Mouse (Mus musculus) liver, postnatal 0 days (tissue): Measurements from ENCODE around the gene Gak.

Experiments used
- CTCF ChIP-seq: sonication (generic); IDR thresholded peaks from 2 replicates; pipeline ENCODE4 v1.5.1; 2016; ENCODE audit warnings: antibody characterized with exemption, low read depth
- EP300 ChIP-seq: IDR thresholded peaks from 2 replicates; pipeline ENCODE4 v1.6.1; 2016; ENCODE audit warnings: antibody characterized with exemption, low read depth, mild to moderate bottlenecking

DNA sequence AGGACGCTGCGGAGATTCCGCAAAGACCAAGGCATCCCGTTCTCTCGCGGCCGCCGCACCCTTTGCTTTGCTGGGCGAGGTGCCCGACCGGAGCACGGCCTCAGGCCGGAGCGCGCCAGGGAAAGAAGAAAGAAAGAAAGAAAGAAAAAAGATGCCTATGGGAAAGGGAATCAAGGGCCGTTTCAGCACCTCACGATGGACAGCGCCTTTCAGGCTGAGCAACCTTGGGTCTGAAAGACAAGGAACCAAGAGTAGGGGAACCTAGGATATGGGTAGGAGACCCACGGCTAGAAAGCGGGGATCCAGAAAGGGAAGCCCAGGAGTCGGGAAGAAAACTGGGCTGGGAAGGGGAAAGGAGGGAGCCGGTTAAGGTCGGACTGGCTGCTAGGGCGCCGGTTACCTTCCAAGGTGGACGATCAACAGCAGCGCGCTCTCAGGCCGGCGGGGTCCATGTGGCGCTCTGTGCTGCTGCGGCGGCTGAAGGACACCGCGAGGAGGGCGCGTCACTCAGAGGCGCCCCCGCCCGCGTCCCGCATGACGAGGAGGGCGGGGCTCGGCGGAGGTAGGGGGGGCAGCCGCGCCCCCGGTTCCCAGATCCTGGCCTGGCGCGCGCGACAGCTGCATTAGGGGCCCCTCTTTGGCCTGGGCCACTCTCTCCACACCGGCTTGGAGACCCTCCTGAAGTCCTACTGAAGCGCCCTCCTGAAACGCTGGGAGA lies 79.9 kb downstream of the Gak start, which contains the start of gene Cplx1:
- TF ChIP-seq CTCF: no peak
- TF ChIP-seq EP300: no peak
